Mouse (Mus musculus) adipocyte (in vitro differentiated cells): ENCODE measurements around the gene Pilra.
"Not testable (repeated sequence)": the region's sequence is repeated elsewhere in the genome, so short reads cannot be mapped to it uniquely, and the experiment has no call there.

Experiments used
- DNase-seq: peaks from one replicate; pipeline ENCODE4 v3.0.0-alpha.2; 2016; ENCODE audit warnings: low spot score

Pilra gene

GRCm38 (mm10) chr5:137835966-137836520, at the start of gene Pilra:
Gene Pilra (minus strand): TSS chr5:137836281.
- DNase-seq = not testable (repeated sequence)

- no peak for DNase-seq
Measured at GRCm38 (mm10) chr5:137883345-137883744, 47.3 kb upstream of the Pilra start.

GRCm38 (mm10) chr5:137882922-137883321, 46.8 kb upstream of the Pilra start:
- DNase-seq = no peak

- no peak for DNase-seq
Measured at GRCm38 (mm10) chr5:137877860-137878259, 41.8 kb upstream of the Pilra start.

GRCm38 (mm10) chr5:137875054-137875453, 39.0 kb upstream of the Pilra start:
- DNase-seq = no peak

GRCm38 (mm10) chr5:137872381-137872702, 36.3 kb upstream of the Pilra start:
- not testable (repeated sequence) for DNase-seq

- not testable (repeated sequence) for DNase-seq
Measured at GRCm38 (mm10) chr5:137871644-137872380, 35.7 kb upstream of the Pilra start, which contains the start of gene Pilrb2. Gene Pilrb2 (minus strand): TSS chr5:137871815.

- not testable (repeated sequence) for DNase-seq
Measured at GRCm38 (mm10) chr5:137868600-137868999, 32.5 kb upstream of the Pilra start.

GRCm38 (mm10) chr5:137864008-137864407, 27.9 kb upstream of the Pilra start:
- not testable (repeated sequence) for DNase-seq

GRCm38 (mm10) chr5:137857960-137858710, 22.1 kb upstream of the Pilra start, which contains the start of gene Pilrb1:
Gene Pilrb1 (minus strand): TSS chr5:137858106.
- not testable (repeated sequence) for DNase-seq

GRCm38 (mm10) chr5:137856870-137857269, 20.8 kb upstream of the Pilra start:
- DNase-seq = not testable (repeated sequence)

GRCm38 (mm10) chr5:137854907-137855306, 18.8 kb upstream of the Pilra start:
- DNase-seq = not testable (repeated sequence)

- not testable (repeated sequence) for DNase-seq
Measured at GRCm38 (mm10) chr5:137850313-137850712, 14.2 kb upstream of the Pilra start.

GRCm38 (mm10) chr5:137837110-137837509, 1.0 kb upstream of the Pilra start:
- not testable (repeated sequence) for DNase-seq

- DNase-seq = no peak
Measured at GRCm38 (mm10) chr5:137836611-137837010, 530 bp upstream of the Pilra start.

- no peak for DNase-seq
Measured at GRCm38 (mm10) chr5:137833500-137833899, 2.6 kb downstream of the Pilra start.

GRCm38 (mm10) chr5:137831506-137831905, 4.6 kb downstream of the Pilra start:
- no peak for DNase-seq

- DNase-seq = no peak
Measured at GRCm38 (mm10) chr5:137831106-137831505, 5.0 kb downstream of the Pilra start.

GRCm38 (mm10) chr5:137830238-137830637, 5.8 kb downstream of the Pilra start:
- no peak for DNase-seq

GRCm38 (mm10) chr5:137828694-137829093, 7.4 kb downstream of the Pilra start:
- no peak for DNase-seq

GRCm38 (mm10) chr5:137826421-137826820, 9.7 kb downstream of the Pilra start:
- DNase-seq = no peak

GRCm38 (mm10) chr5:137825971-137826370, 10.1 kb downstream of the Pilra start:
- no peak for DNase-seq

- no peak for DNase-seq
Measured at GRCm38 (mm10) chr5:137825030-137825429, 11.1 kb downstream of the Pilra start.
